8 mouse cellular contexts compared by ENCODE assay signal in the genomic region with DNA sequence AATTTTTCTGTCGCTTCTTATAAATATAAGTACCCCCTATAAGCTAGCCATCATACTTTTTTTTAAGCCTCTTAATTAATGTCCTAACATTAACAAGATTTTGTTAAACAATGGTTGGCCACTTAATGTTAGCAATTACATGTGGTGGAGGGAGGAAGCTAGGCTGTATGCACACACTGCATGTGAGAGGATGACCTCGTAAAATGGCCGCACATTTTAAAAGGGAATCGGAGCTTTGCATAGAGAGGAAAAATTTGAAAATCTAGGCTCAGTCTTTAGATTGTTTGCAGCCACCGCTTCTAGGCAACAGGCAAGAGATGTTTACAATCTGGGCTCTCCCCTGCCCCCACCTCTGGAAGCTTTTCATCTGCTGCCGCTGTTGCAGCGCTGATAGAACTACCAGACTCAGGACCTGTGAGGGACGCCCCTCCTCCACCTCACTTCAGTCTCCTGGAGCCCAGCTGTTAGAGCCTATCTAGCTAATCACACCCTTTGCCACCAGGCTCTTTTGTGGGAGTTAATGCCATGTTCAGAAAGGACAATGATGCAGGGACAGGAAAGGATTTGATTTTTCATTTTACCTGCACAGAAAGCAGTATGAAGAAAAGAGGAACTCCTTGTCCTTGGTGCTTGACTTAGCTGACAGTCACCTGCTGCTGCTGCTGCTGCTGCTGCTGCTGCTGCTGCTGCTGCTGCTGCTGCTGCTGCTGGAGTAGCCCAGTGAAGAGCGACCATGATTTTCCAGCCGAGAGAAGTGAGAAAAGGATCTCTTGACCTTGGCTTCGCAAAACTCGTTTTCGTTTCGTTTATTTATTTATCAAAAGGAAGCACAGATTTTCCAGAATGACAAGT.
DNase-seq lines count a peak whose midpoint lies in the region; ATAC-seq and TF ChIP-seq lines count a peak whose summit lies in the region.

No protein-coding gene starts in this region.

- H3K9me3 ChIP-seq in forebrain, embryonic 13.5 days (replicated peaks): no peaks in the 10 kb centered on the region
- H3K9me3 ChIP-seq in hindbrain, embryonic 11.5 days (ENCODE audit: control insufficient read depth, low read length): no peaks in the 10 kb centered on the region
- no peaks in the 10 kb centered on the region for H3K9me3 ChIP-seq in midbrain, embryonic 13.5 days
- no peaks in the 10 kb centered on the region for H3K9me3 ChIP-seq in stomach, postnatal 0 days (ENCODE audit: control insufficient read depth, low read length)

- 9% methylated on average over 14 of the region's 14 CpGs for whole genome bisulfite sequencing in forebrain, embryonic 13.5 days
- WGBS in hindbrain, embryonic 11.5 days: 17% methylated on average over 14 of the region's 14 CpGs
- 12% methylated on average over 14 of the region's 14 CpGs for WGBS in midbrain, embryonic 13.5 days
- WGBS in stomach, postnatal 0 days: 17% methylated on average over 14 of the region's 14 CpGs

- peak overlapping the region; percentile 53 for H3K4me2 ChIP-seq in forebrain, embryonic 13.5 days
- H3K4me2 ChIP-seq in hindbrain, embryonic 11.5 days (replicated peaks; ENCODE audit: low read depth, low read length): peak overlapping the region; percentile 38
- peak overlapping the region; percentile 54 for H3K4me2 ChIP-seq in midbrain, embryonic 13.5 days (replicated peaks)
- peak overlapping the region; percentile 52 for H3K4me2 ChIP-seq in stomach, postnatal 0 days (replicated peaks; ENCODE audit: low read depth)

- ATAC-seq in forebrain, embryonic 13.5 days: peak; percentile 98
- peak; percentile 94 for ATAC-seq in hindbrain, embryonic 11.5 days (ENCODE audit: low FRiP score)
- peak; percentile 98 for ATAC-seq in midbrain, embryonic 13.5 days
- peak; percentile 84 for ATAC-seq in stomach, postnatal 0 days (ENCODE audit: low FRiP score, low TSS enrichment)
- no peak for ATAC-seq in activated CD4-positive, CD25-positive, alpha-beta regulatory T cell, adult 4 months

- H3K36me3 ChIP-seq in forebrain, embryonic 13.5 days (ENCODE audit: poor library complexity, severe bottlenecking): no peaks in the 10 kb centered on the region
- no peaks in the 10 kb centered on the region for H3K36me3 ChIP-seq in hindbrain, embryonic 11.5 days (ENCODE audit: control insufficient read depth, insufficient read depth, low read length)
- H3K36me3 ChIP-seq in midbrain, embryonic 13.5 days: no peaks in the 10 kb centered on the region
- H3K36me3 ChIP-seq in stomach, postnatal 0 days (ENCODE audit: control insufficient read depth, insufficient read depth, low read length): no peaks in the 10 kb centered on the region

- H3K4me1 ChIP-seq in forebrain, embryonic 13.5 days: peaks cover 16% of the 10 kb centered on the region
- H3K4me1 ChIP-seq in hindbrain, embryonic 11.5 days (replicated peaks; ENCODE audit: control insufficient read depth, insufficient read depth, low read length): no peaks in the 10 kb centered on the region
- peaks cover 22% of the 10 kb centered on the region for H3K4me1 ChIP-seq in midbrain, embryonic 13.5 days (replicated peaks)
- H3K4me1 ChIP-seq in stomach, postnatal 0 days (replicated peaks; ENCODE audit: control insufficient read depth, insufficient read depth): 0 out of 2 replicates have a peak, but pooled peaks cover 3% of the 10 kb centered on the region

- no peak for TF ChIP-seq EP300 in stomach, postnatal 0 days (optimal IDR thresholded peaks at IDR 0.05)

- intact Hi-C loops in left cerebral cortex, postnatal 4 days (cut with DNase I): no loop called here

- H3K27ac ChIP-seq in forebrain, embryonic 13.5 days: peak overlapping the region; percentile 65
- H3K27ac ChIP-seq in hindbrain, embryonic 11.5 days (ENCODE audit: low read depth, low read length): peak overlapping the region; percentile 67
- peak overlapping the region; percentile 86 for H3K27ac ChIP-seq in midbrain, embryonic 13.5 days
- H3K27ac ChIP-seq in stomach, postnatal 0 days (replicated peaks): no peak overlapping the region

- no peaks in the 10 kb centered on the region for H3K27me3 ChIP-seq in forebrain, embryonic 13.5 days
- no peaks in the 10 kb centered on the region for H3K27me3 ChIP-seq in hindbrain, embryonic 11.5 days (ENCODE audit: control insufficient read depth, insufficient read depth, low read length)
- no peaks in the 10 kb centered on the region for H3K27me3 ChIP-seq in midbrain, embryonic 13.5 days
- H3K27me3 ChIP-seq in stomach, postnatal 0 days (ENCODE audit: control insufficient read depth, insufficient read depth, low read length): no peaks in the 10 kb centered on the region

- TF ChIP-seq CTCF in stomach, postnatal 0 days (IDR thresholded peaks at IDR 0.05; ENCODE audit: low read depth): no peak

- peak overlapping the region; percentile 48 for H3K9ac ChIP-seq in forebrain, embryonic 13.5 days
- peak overlapping the region; percentile 52 for H3K9ac ChIP-seq in hindbrain, embryonic 11.5 days (ENCODE audit: low read depth, low read length)
- H3K9ac ChIP-seq in midbrain, embryonic 13.5 days (replicated peaks): peak overlapping the region; percentile 24; the same call in 1 of the 2 replicates
- H3K9ac ChIP-seq in stomach, postnatal 0 days (ENCODE audit: low read length): no peak overlapping the region

- peak overlapping the region; percentile 25 for H3K4me3 ChIP-seq in forebrain, embryonic 13.5 days
- H3K4me3 ChIP-seq in hindbrain, embryonic 11.5 days (ENCODE audit: low read depth, low read length): peak overlapping the region; percentile 21
- H3K4me3 ChIP-seq in midbrain, embryonic 13.5 days (replicated peaks): peak overlapping the region; percentile 31
- H3K4me3 ChIP-seq in stomach, postnatal 0 days (ENCODE audit: low read depth, low read length): peak overlapping the region; percentile 28

- peak; percentile 28 for DNase-seq in layer of hippocampus, adult 11-12 months (ENCODE audit: low spot score)
- no peak for DNase-seq in layer of hippocampus, adult 9-10 months (ENCODE audit: low spot score)
- DNase-seq in hindbrain, embryonic 11.5 days (ENCODE audit: low spot score): peak; percentile 75
- DNase-seq in left cerebral cortex, postnatal 4 days: peak; percentile 18
- peak; percentile 50 for DNase-seq in stomach, postnatal 0 days (ENCODE audit: low spot score)
